Mouse (Mus musculus) neural tube, embryonic 11.5 days (tissue): Measurements from ENCODE around the gene Pde2a. TPM values are rescaled to one million over a fixed set of nuclear protein-coding genes. Genes with fewer than 3 reads are reported as not detected.
"Not testable (repeated sequence)": the region's sequence is repeated elsewhere in the genome, so short reads cannot be mapped to it uniquely, and the experiment has no call there.

Experiments
- ATAC-seq: fragments of 200-750 bp; cut with Nextera tagmentation; 2 replicates; pipeline ENCODE4 v1.8.0; 2017; ENCODE audit warnings: moderate number of reproducible peaks, mild to moderate bottlenecking, moderate TSS enrichment, moderate library complexity; ENCODE audit not compliant: insufficient read depth, low FRiP score, low TSS enrichment
- DNase-seq: peaks from one replicate; pipeline ENCODE4 v3.0.0-alpha.2; 2015; ENCODE audit warnings: low spot score
- H3K27ac ChIP-seq: fragments of 300-500 bp; sonication (generic); 2 replicates; pipeline ENCODE4 v1.5.1; 2014; ENCODE audit warnings: low read depth, mild to moderate bottlenecking, low read length
- H3K27me3 ChIP-seq: fragments of 300-500 bp; sonication (generic); 2 replicates; pipeline ENCODE4 v1.6.1; 2014; ENCODE audit warnings: mild to moderate bottlenecking, low read length, mixed read lengths; ENCODE audit not compliant: control insufficient read depth, insufficient read depth
- H3K36me3 ChIP-seq: fragments of 300-500 bp; sonication (generic); 2 replicates; pipeline ENCODE4 v1.6.1; 2014; ENCODE audit warnings: mild to moderate bottlenecking, low read length, moderate library complexity, mixed read lengths; ENCODE audit not compliant: control insufficient read depth, insufficient read depth
- H3K4me1 ChIP-seq: fragments of 300-500 bp; sonication (generic); 2 replicates; pipeline ENCODE4 v1.6.1; 2014; ENCODE audit warnings: low read length, mixed read lengths; ENCODE audit not compliant: control insufficient read depth, insufficient read depth
- H3K4me2 ChIP-seq: fragments of 300-500 bp; sonication (generic); 2 replicates; pipeline ENCODE4 v1.6.1; 2014; ENCODE audit warnings: low read depth, mild to moderate bottlenecking, moderate library complexity
- H3K4me3 ChIP-seq: fragments of 300-500 bp; sonication (generic); 2 replicates; pipeline ENCODE4 v1.5.1; 2014; ENCODE audit warnings: low read depth, low read length
- H3K9ac ChIP-seq: fragments of 300-500 bp; sonication (generic); 2 replicates; pipeline ENCODE4 v1.6.1; 2014; ENCODE audit warnings: mild to moderate bottlenecking, low read length
- H3K9me3 ChIP-seq: fragments of 300-500 bp; sonication (generic); 2 replicates; pipeline ENCODE4 v1.6.1; 2016; ENCODE audit warnings: low read length; ENCODE audit not compliant: control insufficient read depth
- WGBS: fragments of 180-500 bp; shearing (Covaris S2); extraction: QIAGEN DNeasy Blood & Tissue Kit; methylation state at CpG from one replicate; pipeline ENCODE4 v1.1.7; 2014; 5-methylcytosine and 5-hydroxymethylcytosine counted together
- microRNA counts: library from miRNA; unstranded; fragments of <30 nt; microRNA quantifications from one replicate; lab custom pipeline; 2015
- microRNA-seq: library from miRNA; unstranded; fragments of <30 nt; microRNA quantifications from one replicate; pipeline ENCODE4, GENCODE M21; 2016
- polyA plus RNA-seq: library from polyadenylated mRNA; unstranded; fragments of >200 nt; fragmentation: Nextera tagmentation; extraction: Ambion mirVana; gene quantifications from 2 replicates; pipeline ENCODE4 v1.2.1, GENCODE M21; 2014

The Pde2a gene
- polyA plus RNA-seq, 1 experiment from 2014 or later = 26.2 TPM

DNA sequence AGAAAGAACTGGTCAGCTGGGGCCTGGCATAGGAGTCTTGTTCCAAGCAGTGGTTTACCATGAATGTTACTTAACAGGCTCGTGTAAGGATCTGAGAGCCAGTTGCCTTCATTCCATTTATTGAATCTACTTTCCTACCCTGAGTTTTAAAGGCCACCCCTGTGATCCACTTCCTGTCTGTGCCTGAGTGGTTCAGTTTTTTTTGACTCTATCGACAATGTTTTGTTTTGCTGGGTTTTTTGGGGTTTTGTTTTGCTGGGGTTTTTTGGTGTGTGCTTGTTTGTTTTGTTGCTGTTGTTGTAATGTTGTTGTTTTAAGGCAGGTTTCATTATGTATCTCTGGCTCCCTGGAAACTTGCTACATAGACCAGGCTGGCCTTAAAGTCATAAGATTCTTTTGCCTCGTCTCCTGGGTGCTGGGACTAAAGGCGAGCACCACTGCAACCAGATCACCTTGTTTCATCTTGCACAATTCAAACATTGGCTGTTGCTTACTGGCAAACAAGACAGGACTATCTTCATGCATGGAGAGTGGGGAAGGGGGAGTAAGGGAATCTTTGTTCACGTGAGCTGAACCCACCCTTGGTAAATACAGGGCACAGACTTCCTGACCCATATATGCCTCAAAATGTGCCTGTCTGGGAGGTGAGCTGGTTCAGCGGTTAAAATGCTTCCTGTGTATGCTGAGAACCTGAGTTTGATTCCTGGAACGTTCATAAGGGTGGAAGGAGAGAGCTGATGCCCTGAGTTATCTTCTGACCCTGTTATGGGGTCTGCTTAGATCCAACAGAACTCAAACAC is 129.4 kb downstream of the Pde2a start:
- Histone ChIP-seq H3K36me3 (no peaks in the 10 kb centered on the region), H3K27me3 (no peaks in the 10 kb centered on the region), H3K4me1 (no peaks in the 10 kb centered on the region), H3K27ac (no peak overlapping the region), H3K4me3 (no peak overlapping the region), H3K9me3 (no peaks in the 10 kb centered on the region), H3K4me2 (no peak overlapping the region), H3K9ac (no peak overlapping the region)
- 72% methylated on average over 7 of the region's 7 CpGs for WGBS
- no peak for ATAC-seq
- no peak for DNase-seq

GRCm38 (mm10) chr7:101551530-101551929 is 130.0 kb downstream of the Pde2a start:
- Histone ChIP-seq H3K9me3 (no peaks in the 10 kb centered on the region), H3K36me3 (no peaks in the 10 kb centered on the region), H3K27me3 (no peaks in the 10 kb centered on the region), H3K9ac (no peak overlapping the region), H3K27ac (no peak overlapping the region), H3K4me1 (no peaks in the 10 kb centered on the region), H3K4me3 (no peak overlapping the region), H3K4me2 (no peak overlapping the region)
- ATAC-seq = no peak
- WGBS = 88% methylated on average over 1 of the region's 1 CpGs
- no peak for DNase-seq

DNA sequence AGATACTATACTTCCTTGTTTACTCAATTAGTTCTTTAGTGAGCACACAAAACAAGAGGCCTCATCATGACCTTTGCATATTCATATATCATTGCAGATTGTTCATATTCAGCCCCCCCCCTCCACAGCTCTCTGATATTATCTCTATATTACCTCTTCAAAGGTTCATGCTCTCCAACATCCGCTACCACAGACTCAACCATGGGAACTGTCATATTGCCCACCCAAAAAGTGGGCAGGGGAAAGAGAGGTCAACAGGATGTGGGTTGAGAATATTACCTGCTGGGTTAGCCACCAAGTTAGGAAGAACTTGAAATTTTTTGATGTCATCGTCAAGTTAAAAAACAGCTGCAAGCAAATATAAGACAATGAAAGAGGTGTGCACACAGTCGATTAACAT is 134.0 kb downstream of the Pde2a start:
- not testable (repeated sequence) for H3K27ac ChIP-seq, H3K36me3 ChIP-seq, ATAC-seq, H3K4me3 ChIP-seq, H3K4me1 ChIP-seq, H3K4me2 ChIP-seq, H3K27me3 ChIP-seq, DNase-seq, H3K9ac ChIP-seq, H3K9me3 ChIP-seq
- WGBS = 93% methylated on average over 3 of the region's 3 CpGs

DNA sequence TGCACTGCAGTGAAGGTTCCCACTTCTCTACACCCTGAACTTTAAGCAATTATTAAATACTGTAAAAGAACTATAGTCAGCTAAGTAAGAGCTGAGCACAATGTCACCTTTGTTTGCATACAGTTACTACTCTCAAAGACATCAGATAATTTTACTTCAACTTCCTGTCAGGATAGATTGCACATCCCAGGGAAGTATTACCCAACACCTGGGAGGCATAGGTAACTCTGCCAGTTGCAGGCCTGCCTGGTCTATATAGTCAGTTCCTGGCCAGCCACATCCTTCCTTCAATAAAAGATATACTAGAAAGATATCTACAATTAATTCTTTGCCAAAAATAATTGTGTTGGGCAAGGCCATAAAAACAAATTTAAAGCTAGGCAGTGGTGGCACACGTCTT is 135.9 kb downstream of the Pde2a start:
- no peak for DNase-seq
- H3K27me3 ChIP-seq = no peaks in the 10 kb centered on the region
- H3K36me3 ChIP-seq = no peaks in the 10 kb centered on the region
- WGBS = 77% methylated on average over 1 of the region's 1 CpGs
- no peak overlapping the region for H3K27ac ChIP-seq
- H3K4me3 ChIP-seq = no peak overlapping the region
- no peaks in the 10 kb centered on the region for H3K4me1 ChIP-seq
- ATAC-seq = no peak
- no peak overlapping the region for H3K9ac ChIP-seq
- H3K4me2 ChIP-seq = no peak overlapping the region
- no peaks in the 10 kb centered on the region for H3K9me3 ChIP-seq

GRCm38 (mm10) chr7:101559393-101559792 is 137.9 kb downstream of the Pde2a start:
- H3K36me3 ChIP-seq, DNase-seq: not testable (repeated sequence)
- 84% methylated on average over 5 of the region's 5 CpGs for WGBS

More at GRCm38 (mm10) chr7:101559393-101559792, 137.9 kb downstream of the Pde2a start:
- H3K27me3 ChIP-seq, H3K4me2 ChIP-seq, H3K9me3 ChIP-seq, H3K4me1 ChIP-seq, H3K4me3 ChIP-seq, H3K27ac ChIP-seq, H3K9ac ChIP-seq, ATAC-seq: not testable (repeated sequence)

MicroRNAs within 50 kb of the gene (microRNA counts, 519-probe panel; counts per million panel counts)
- microRNA mmu-miR-139-3p (lab: Ali Mortazavi, UCI) (171 counts per million, percentile 57 among the panel's probes with 10 or more counts), microRNA mmu-miR-139-5p (lab: Ali Mortazavi, UCI) (171 counts per million, percentile 57 among the panel's probes with 10 or more counts)

Small RNA genes lying within 50 kb of the gene (microRNA-seq; reads per million reads assigned to microRNA genes)
- 2,392 reads per million, percentile 84 among the genes with 10 or more reads in this experiment for gene Mir139

Other genes with a start within 250 kb of the Pde2a start
- gene Atg16l2, start 119.4 kb upstream of the Pde2a start, polyA plus RNA-seq = 7.2 and 9.5 TPM in 2 replicates
- gene Stard10, start 104.6 kb upstream of the Pde2a start, polyA plus RNA-seq = 7.0 and 8.0 TPM in 2 replicates
- 11.2 and 12.3 TPM in 2 replicates for gene Arap1, start 73.6 kb upstream of the Pde2a start, polyA plus RNA-seq
- gene Gm45837, start 10.8 kb upstream of the Pde2a start, polyA plus RNA-seq = not detected in 2 replicates
- not detected in 2 replicates for gene Art2b, start 163.9 kb downstream of the Pde2a start, polyA plus RNA-seq
- 37.1 and 41.4 TPM in 2 replicates for gene Clpb, start 241.9 kb downstream of the Pde2a start, polyA plus RNA-seq